Mouse (Mus musculus): Measurements from ENCODE around the gene Zcchc7. TPM values are rescaled to one million over a fixed set of nuclear protein-coding genes. Genes with fewer than 3 reads are reported as not detected.

Gene Zcchc7
- polyA plus RNA-seq, 1 experiment from 2014 or later = 22.9 TPM

DNA sequence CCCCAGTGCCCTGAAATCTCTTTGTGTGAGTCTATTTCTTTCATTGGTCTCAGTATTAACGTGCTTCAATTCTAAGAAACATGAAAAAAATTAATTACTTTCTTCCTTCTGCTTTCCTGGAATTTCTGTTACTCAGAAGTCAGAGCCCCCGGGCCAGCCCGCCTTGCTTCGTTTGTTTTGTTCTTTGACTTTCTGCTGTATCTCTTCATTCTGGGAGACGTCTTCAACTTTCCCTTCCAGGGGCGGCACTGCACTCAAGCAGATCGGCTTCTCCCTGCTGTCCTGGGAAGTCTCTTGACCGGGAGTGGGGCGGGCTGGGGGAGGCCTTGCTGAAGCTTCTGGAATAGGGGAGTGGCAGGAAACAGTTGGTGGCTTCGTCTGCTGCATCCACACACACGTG lies 207.5 kb downstream of the Zcchc7 start:
- 0 out of 2 replicates have a peak, but pooled peaks cover 5% of the 10 kb centered on the region for H3K27me3 ChIP-seq (ENCODE audit: insufficient read depth, poor library complexity, severe bottlenecking)
- DNase-seq (ENCODE audit: low spot score) = no peak
- 73% methylated on average over 11 of the region's 11 CpGs for WGBS

DNA sequence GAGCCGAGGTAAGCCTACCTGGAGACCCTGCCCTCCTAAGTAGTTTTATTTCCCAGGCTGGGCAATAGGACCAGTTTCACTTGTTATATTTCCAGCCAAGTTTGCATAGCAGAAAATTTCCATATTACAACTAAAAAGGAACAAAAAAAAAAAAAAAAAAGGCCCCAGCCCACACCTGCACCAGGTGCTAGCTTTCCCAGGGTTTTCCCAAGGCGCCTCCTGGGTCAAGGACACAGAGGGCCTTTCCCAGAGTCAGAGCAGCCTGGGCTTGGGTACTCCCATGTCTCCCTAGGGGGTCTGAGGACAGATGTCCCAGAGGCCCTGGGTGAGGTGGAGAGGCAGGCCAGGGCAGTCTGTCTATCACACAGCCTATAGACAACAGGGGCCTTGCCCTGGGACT lies 209.5 kb downstream of the Zcchc7 start:
- H3K9me3 ChIP-seq = no peaks in the 10 kb centered on the region
- H3K36me3 ChIP-seq = no peaks in the 10 kb centered on the region
- 0 out of 2 replicates have a peak, but pooled peaks cover 5% of the 10 kb centered on the region for H3K27me3 ChIP-seq (ENCODE audit: insufficient read depth, poor library complexity, severe bottlenecking)
- DNase-seq (ENCODE audit: low spot score) = no peak
- H3K27ac ChIP-seq = no peak overlapping the region
- WGBS = 79% methylated on average over 2 of the region's 2 CpGs
- H3K4me3 ChIP-seq = no peak overlapping the region
- 0 out of 2 replicates have a peak, but pooled peaks cover 5% of the 10 kb centered on the region for H3K4me1 ChIP-seq

More for the DNA sequence above, 207.5 kb downstream of the Zcchc7 start:
- H3K36me3 ChIP-seq = no peaks in the 10 kb centered on the region
- no peaks in the 10 kb centered on the region for H3K9me3 ChIP-seq
- no peak overlapping the region for H3K4me3 ChIP-seq
- no peak overlapping the region for H3K27ac ChIP-seq
- H3K4me1 ChIP-seq = no peaks in the 10 kb centered on the region

DNA sequence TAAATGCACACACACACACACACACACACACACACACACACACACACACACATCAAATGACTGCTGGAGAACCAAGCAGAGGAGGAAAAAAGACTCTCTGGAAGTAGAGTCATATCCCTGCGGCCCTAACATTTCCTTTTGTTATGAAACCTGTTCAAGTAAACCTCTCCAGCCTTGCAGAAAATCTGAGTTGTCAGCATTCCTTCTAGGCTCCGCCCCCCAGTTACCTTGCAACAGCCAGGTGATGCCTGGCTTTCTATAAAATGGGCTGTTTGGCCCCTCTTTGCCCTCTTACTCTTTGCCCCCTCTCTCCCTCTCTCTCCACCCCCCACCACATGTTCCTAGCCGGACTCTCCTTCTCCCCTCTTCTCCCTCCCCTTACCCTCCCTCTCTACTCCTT lies 210.1 kb downstream of the Zcchc7 start:
- DNase-seq (ENCODE audit: low spot score) = no peak
- H3K36me3 ChIP-seq = no peaks in the 10 kb centered on the region
- WGBS = 94% methylated on average over 3 of the region's 3 CpGs
- H3K4me3 ChIP-seq = no peak overlapping the region
- no peaks in the 10 kb centered on the region for H3K9me3 ChIP-seq
- H3K27ac ChIP-seq = no peak overlapping the region
- H3K4me1 ChIP-seq = peaks cover 7% of the 10 kb centered on the region; the same call in 1 of the 2 replicates
- H3K27me3 ChIP-seq (ENCODE audit: insufficient read depth, poor library complexity, severe bottlenecking) = 0 out of 2 replicates have a peak, but pooled peaks cover 5% of the 10 kb centered on the region

DNA sequence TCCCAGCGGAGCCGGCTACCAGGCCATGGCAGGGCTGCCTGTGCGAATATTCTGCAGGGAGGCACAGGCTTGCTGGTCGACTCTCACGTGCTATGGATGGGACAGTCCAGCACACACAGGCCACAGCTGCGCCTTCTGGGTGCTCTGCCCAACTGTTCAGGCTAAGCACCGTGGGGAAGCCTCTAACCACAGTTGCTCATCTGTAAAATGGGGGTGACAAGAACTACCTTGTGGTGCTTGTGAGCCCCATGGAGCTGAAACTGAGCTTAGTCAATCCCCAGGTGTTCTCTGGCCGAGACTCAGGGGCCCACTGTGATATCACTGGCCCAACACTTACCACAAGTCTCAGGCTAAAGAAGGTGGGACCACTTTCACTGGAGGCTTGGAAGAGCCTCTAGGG lies 211.7 kb downstream of the Zcchc7 start:
- WGBS = 84% methylated on average over 8 of the region's 8 CpGs
- Histone ChIP-seq H3K27ac (no peak overlapping the region), H3K4me1 (peaks cover 11% of the 10 kb centered on the region; the same call in 1 of the 2 replicates), H3K4me3 (no peak overlapping the region), H3K36me3 (no peaks in the 10 kb centered on the region), H3K9me3 (no peaks in the 10 kb centered on the region), H3K27me3 (ENCODE audit: insufficient read depth, poor library complexity, severe bottlenecking) (0 out of 2 replicates have a peak, but pooled peaks cover 5% of the 10 kb centered on the region)
- no peak for DNase-seq (ENCODE audit: low spot score)

DNA sequence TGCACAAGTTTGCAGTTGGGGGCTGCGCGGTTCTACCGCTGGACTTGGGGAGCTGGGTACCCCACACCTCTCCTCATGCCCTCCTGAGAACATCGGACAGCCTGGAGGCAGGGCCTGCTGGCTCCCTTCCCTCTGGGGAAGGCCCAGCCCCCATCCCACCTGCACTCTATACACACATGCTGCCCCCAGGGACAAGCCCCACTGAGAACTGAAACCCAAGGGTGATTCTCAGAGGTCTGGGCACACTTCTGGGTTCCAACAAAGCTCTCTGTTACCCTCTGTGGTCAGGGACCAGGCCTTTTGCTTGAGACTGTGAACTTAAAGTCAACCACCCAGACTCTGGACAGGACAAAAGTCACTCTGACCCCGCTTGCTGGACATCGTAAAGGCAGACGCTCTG lies 214.4 kb downstream of the Zcchc7 start:
- no peak overlapping the region for H3K4me3 ChIP-seq
- no peaks in the 10 kb centered on the region for H3K9me3 ChIP-seq
- 0 out of 2 replicates have a peak, but pooled peaks cover 5% of the 10 kb centered on the region for H3K27me3 ChIP-seq (ENCODE audit: insufficient read depth, poor library complexity, severe bottlenecking)
- H3K36me3 ChIP-seq = no peaks in the 10 kb centered on the region
- DNase-seq (ENCODE audit: low spot score) = no peak
- H3K27ac ChIP-seq = no peak overlapping the region
- H3K4me1 ChIP-seq = peaks cover 18% of the 10 kb centered on the region
- WGBS = 92% methylated on average over 7 of the region's 7 CpGs

DNA sequence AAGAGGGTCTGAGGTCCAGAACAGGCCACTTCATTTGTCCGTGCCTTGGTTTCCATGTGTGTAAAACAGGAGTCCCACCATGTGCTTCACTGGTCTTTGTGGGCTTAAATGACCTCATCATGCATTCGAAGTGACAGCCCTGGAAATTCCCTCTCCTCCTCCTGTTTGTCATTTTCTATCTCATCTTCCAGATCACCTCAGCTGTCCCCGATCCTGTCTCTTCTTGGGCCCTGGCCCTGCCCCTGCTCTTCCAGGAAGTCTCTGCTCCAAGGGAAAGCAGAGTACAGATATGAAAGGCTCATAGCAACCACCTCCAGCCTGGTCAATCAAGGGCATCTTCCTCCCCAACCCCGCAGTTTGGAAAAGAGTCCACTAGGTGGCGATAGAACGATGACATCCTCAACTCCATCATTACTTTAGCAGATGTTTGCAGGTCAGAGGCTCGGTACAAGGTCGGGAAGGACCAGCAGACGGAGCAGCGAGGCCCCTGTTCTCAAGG lies 215.0 kb downstream of the Zcchc7 start:
- 20% methylated on average over 10 of the region's 10 CpGs for WGBS
- Histone ChIP-seq H3K27ac (no peak overlapping the region), H3K36me3 (no peaks in the 10 kb centered on the region), H3K4me3 (no peak overlapping the region), H3K4me1 (peaks cover 18% of the 10 kb centered on the region), H3K27me3 (ENCODE audit: insufficient read depth, poor library complexity, severe bottlenecking) (0 out of 2 replicates have a peak, but pooled peaks cover 5% of the 10 kb centered on the region), H3K9me3 (no peaks in the 10 kb centered on the region)
- no peak for DNase-seq (ENCODE audit: low spot score)

DNA sequence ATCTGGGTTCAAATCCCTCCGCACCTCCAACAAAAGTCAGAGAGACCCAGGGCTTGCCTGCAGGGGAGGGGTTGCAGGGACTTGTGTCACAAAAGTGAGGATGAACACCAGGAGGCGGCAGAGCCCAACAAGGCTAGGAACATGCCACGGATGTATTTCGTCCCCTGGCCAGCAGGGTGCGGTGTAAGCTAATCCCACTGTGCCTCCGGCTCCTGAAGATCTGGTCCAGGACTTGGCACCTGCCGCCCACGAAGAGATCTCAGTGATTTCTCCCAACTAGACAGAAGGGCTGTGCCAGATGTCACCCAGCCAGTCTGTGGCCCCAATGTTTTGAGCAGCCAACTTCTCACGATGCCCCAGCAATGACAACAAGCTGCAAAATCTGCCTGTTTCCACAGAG lies 217.8 kb downstream of the Zcchc7 start:
- Histone ChIP-seq H3K36me3 (no peaks in the 10 kb centered on the region), H3K4me1 (peaks cover 17% of the 10 kb centered on the region), H3K27ac (0 out of 2 replicates have a peak overlapping the region, but pooled peaks have one; percentile 16), H3K4me3 (peak overlapping the region; percentile 45), H3K27me3 (ENCODE audit: insufficient read depth, poor library complexity, severe bottlenecking) (no peaks in the 10 kb centered on the region), H3K9me3 (no peaks in the 10 kb centered on the region)
- 13% methylated on average over 9 of the region's 9 CpGs for WGBS
- DNase-seq (ENCODE audit: low spot score) = peak; percentile 94

DNA sequence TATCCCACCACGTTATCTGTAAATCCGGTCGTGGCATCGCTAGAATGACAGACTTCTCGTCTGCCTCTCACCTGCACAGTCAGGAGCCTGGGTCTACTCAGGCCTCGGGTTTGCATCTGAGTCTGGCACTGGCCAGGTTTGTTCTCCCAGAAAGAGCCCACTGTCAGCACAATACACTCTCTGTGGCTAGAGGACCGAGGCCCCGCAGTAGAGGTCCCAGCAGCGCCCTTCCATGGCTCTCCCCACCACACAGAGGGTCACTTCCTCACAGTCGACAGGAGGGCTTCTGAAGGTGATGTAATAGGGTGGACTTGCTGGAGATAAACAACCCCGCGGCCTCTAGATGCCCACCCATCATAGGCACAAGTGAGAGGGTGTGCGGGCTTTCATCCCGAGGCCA lies 218.2 kb downstream of the Zcchc7 start:
- H3K4me1 ChIP-seq = peaks cover 13% of the 10 kb centered on the region
- H3K4me3 ChIP-seq = peak overlapping the region; percentile 45
- no peaks in the 10 kb centered on the region for H3K27me3 ChIP-seq (ENCODE audit: insufficient read depth, poor library complexity, severe bottlenecking)
- H3K9me3 ChIP-seq = no peaks in the 10 kb centered on the region
- H3K27ac ChIP-seq = 0 out of 2 replicates have a peak overlapping the region, but pooled peaks have one; percentile 16
- 42% methylated on average over 14 of the region's 14 CpGs for WGBS
- DNase-seq (ENCODE audit: low spot score) = no peak
- H3K36me3 ChIP-seq = no peaks in the 10 kb centered on the region

DNA sequence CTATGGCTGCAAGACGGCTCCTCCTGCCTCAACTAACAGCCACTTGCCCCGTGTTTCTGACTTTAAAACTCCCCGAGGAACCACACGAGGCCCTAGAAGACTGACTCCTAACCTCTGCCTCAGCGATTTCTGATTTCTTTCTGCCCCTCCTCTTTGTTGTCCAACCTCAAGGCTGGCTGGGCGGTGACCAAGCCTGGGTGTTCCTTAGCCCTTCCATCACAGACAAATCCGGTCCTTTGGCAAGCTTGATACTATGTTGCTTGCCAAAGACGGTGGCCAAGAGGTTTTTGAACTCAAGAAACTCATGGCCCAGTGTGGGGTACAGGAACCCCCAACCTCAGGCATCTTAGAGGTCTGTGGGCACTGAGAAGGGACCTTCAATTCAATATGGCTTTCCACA lies 218.7 kb downstream of the Zcchc7 start:
- Histone ChIP-seq H3K9me3 (no peaks in the 10 kb centered on the region), H3K27ac (no peak overlapping the region), H3K4me1 (peaks cover 13% of the 10 kb centered on the region), H3K4me3 (no peak overlapping the region), H3K27me3 (ENCODE audit: insufficient read depth, poor library complexity, severe bottlenecking) (no peaks in the 10 kb centered on the region), H3K36me3 (no peaks in the 10 kb centered on the region)
- DNase-seq (ENCODE audit: low spot score) = no peak
- 73% methylated on average over 8 of the region's 8 CpGs for WGBS

DNA sequence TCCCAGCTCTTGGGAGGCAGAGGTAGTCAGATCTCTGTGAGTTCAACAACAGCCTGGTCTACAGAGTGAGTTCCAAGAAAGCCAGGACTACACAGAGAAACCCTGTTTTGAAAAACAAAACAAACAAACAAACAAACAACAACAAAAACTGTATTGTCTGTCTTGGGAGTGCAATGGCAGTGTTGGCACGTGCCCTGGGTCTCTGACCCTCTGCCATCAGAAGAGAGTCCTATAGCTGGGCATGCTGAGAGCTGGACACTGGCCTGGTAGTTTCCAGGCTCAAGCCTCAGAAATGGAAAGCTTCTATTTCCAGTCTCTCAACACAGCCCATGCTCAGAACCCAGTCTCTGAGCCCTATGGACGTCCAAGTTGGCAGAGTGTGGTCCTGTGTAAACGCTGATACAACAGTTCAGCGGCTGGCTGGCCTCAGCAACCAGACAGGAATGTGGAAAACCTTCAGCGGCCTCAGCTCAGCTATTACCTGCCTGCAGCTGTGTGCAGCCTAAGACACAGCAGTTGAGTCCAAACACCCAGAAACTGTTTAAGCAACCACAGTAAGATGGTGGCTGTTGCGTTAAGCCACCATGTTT lies 220.4 kb downstream of the Zcchc7 start:
- DNase-seq (ENCODE audit: low spot score) = no peak
- Histone ChIP-seq H3K4me1 (peaks cover 13% of the 10 kb centered on the region), H3K27me3 (ENCODE audit: insufficient read depth, poor library complexity, severe bottlenecking) (no peaks in the 10 kb centered on the region), H3K4me3 (no peak overlapping the region), H3K9me3 (no peaks in the 10 kb centered on the region), H3K36me3 (no peaks in the 10 kb centered on the region), H3K27ac (no peak overlapping the region)
- WGBS = 72% methylated on average over 6 of the region's 6 CpGs

DNA sequence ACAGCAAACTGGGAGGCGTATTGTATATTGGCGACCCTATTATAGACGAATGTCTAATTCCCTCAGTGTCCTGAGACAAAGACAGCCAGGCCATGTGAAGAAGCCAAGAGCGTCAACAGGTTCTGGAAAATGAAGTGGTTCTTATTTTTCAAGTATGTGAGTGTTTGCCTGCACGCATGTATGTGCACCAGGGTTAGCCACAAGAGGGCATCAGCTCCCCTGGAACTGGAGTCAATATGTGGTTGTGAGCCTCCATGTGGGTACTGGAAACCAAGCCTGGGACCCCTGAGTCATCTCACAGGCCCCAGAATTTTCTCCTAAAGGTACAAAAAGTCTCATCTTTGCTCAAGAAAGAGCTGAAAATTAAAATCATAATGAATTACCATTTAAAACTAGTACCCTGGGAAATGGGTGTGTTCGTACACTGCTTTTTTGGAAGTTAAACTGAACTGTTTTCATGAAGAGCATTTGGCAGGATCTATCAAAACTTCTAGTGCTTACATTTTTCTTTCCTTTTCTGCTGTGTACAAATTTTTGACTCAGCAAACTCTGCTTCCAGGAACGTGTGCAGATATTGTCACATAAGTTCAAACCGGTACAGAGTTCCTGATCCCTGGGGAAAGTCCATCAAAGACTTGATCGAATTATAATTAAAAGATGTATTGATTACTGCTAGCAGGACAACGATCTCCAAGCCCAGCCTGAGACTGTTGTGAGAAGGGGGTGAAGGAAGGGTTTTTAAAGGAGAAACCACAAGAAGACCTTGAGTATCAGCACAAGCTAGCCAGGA lies 221.4 kb downstream of the Zcchc7 start:
- WGBS = 85% methylated on average over 10 of the region's 10 CpGs
- no peak for DNase-seq (ENCODE audit: low spot score)
- no peak overlapping the region for H3K27ac ChIP-seq
- H3K9me3 ChIP-seq = no peaks in the 10 kb centered on the region
- no peaks in the 10 kb centered on the region for H3K27me3 ChIP-seq (ENCODE audit: insufficient read depth, poor library complexity, severe bottlenecking)
- no peaks in the 10 kb centered on the region for H3K36me3 ChIP-seq
- no peak overlapping the region for H3K4me3 ChIP-seq
- H3K4me1 ChIP-seq = peaks cover 20% of the 10 kb centered on the region

DNA sequence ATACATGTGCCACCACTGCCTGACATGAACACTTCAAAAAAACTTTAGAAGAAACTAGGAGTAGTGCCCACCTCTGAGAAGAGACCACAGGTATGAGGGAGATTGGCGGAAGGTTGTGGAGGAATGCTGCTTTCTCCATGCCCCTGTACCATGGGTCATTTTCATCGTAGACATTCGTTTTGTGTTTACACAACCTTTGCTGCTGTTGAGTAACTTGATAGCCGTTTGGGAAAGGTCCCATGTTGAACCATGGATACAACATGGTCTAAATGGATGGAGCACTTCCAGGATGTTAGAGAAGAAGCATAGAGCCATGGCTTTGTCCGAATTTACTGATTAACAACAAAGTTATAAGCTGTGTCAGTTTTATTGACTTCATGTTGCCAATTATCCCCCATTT lies 222.5 kb downstream of the Zcchc7 start:
- no peak overlapping the region for H3K27ac ChIP-seq
- H3K4me3 ChIP-seq = no peak overlapping the region
- WGBS = 78% methylated on average over 5 of the region's 5 CpGs
- no peaks in the 10 kb centered on the region for H3K9me3 ChIP-seq
- DNase-seq (ENCODE audit: low spot score) = no peak
- H3K27me3 ChIP-seq (ENCODE audit: insufficient read depth, poor library complexity, severe bottlenecking) = no peaks in the 10 kb centered on the region
- H3K36me3 ChIP-seq = no peaks in the 10 kb centered on the region
- peaks cover 31% of the 10 kb centered on the region for H3K4me1 ChIP-seq

DNA sequence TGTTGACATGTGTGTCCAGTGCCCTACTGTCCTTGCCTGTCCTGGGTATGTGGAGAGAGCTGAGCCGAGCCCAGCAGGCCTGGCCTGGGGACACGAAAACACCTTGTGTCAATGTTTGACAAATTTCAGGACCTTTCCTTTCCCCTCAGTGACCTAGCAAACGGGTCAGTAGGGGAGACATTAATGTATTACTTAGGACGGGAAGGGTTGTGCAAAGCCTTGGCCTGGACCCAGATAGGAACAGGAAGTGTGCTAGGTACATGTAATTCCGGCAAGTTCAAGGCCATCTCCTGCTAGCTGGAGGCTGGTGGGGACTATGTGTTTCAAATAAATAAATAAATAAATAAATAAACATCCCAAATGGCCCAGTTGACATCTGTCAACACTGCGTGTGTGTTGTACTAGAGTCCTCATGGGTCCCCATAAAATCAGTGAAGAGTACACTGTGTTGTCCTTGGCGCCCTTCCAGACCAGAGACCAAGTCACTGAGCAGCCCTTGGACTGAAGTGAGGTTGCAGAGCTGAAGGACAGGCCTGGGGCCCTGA lies 224.2 kb downstream of the Zcchc7 start:
- no peak overlapping the region for H3K27ac ChIP-seq
- WGBS = 83% methylated on average over 7 of the region's 7 CpGs
- H3K9me3 ChIP-seq = no peaks in the 10 kb centered on the region
- H3K4me3 ChIP-seq = no peak overlapping the region
- H3K4me1 ChIP-seq = peaks cover 33% of the 10 kb centered on the region
- DNase-seq (ENCODE audit: low spot score) = no peak
- H3K36me3 ChIP-seq = peaks cover 8% of the 10 kb centered on the region
- H3K27me3 ChIP-seq (ENCODE audit: insufficient read depth, poor library complexity, severe bottlenecking) = no peaks in the 10 kb centered on the region

Measured in heart, embryonic 10.5 days (tissue).